Mouse (Mus musculus): ENCODE results near the gene Olfr1220.

The Olfr1220 gene

DNA sequence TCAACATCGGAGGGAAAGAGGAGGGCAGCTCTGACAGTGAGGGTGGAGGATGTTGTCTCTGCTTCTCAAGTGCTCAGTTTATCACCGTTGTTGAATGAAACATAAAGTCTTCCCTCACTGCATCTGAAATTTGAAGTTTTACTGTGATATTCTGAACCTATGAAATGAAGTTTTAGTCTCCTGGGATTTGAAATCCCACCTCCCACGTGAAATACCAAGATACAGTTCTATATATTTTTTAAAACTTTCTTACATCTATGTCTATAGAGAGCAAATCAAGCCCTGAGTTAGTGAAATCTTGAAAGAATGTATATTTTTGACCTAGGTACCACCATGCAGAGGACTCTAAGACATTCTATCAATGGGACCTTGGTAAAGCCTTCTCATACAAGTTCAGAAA lies at the start of gene Olfr1220:
TSS of gene Olfr1220 (minus strand) at position 101 of the 400 bp plus-strand sequence.
- DNase-seq (ENCODE audit: low spot score in 2 of 2): no peak

DNA sequence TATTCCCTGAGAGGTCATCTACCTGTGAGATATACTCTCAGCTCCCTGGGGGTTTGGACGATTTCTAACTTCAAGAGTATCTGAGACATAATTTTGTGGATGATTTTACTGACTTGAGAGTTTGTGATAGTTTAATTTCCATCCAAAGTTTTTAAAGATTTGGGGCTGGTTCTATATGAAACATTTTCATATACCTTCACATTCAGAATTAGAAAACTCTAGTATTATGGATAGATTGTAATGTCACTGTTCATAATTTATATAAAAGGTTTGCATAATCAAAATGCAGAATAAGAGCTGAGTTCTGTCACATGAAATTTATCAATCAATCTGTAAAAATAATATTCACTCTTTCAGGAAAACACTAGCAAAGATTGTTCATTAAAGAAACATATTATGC lies 44.8 kb upstream of the Olfr1220 start, which contains the start of gene Olfr1223:
TSS of gene Olfr1223 (minus strand) at position 101 of the 400 bp plus-strand sequence.
- DNase-seq (ENCODE audit: low spot score in 2 of 2): no peak

GRCm38 (mm10) chr2:89132954-89133353 lies 26.3 kb upstream of the Olfr1220 start, which contains the start of gene Olfr1222:
TSS of gene Olfr1222 (minus strand) at chr2:89133054.
- DNase-seq (ENCODE audit: low spot score in 2 of 2): no peak

DNA sequence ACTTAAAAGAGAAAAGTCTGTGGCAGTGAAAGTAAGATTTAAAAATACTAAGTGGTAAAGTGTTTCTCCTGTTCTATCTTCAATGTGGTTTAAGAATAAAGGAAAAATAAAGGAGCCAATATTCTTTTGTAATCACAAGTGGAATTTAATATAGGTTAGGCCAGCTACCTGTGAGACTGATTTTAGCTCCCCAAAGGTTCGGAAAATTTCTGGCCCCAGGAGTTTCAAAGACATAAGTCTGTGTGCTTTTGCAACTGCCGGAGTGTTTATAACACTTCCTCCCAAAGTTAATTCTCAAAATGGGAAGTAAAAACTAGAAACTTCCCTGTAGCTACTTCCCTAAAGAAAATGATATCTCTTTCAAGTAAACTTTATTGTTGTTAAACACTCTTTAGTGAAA lies 10.5 kb upstream of the Olfr1220 start, which contains the start of gene Olfr1221:
TSS of gene Olfr1221 (minus strand) at position 101 of the 400 bp plus-strand sequence.
- no peak for DNase-seq (ENCODE audit: low spot score in 2 of 2)

- no peak for DNase-seq (ENCODE audit: low spot score in 2 of 2)
These were observed 984 bp downstream of the Olfr1220 start for GRCm38 (mm10) chr2:89105651-89106050.

GRCm38 (mm10) chr2:89093848-89094247 lies 12.8 kb downstream of the Olfr1220 start:
- DNase-seq (ENCODE audit: low spot score in 2 of 2): no peak

DNA sequence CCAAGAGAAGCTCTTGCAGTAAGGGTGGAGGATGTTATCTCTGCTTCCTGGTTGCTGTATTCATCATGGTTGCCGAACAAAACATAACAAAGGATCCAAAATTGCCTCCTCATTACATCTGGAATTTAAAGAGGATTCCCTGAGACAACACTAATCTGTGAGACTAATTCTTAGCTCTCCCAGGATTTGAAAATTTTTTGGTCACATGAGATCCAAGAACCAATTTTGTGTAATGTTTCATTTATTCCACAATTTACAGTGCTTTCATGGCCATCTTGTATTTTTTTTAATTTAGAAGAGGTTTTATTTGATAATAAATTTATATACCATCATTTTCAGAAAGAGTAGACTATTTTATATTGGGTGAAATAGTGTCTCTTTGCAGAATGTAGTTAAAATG lies 23.2 kb downstream of the Olfr1220 start, which contains the start of gene Olfr1219:
TSS of gene Olfr1219 (minus strand) at position 101 of the 400 bp plus-strand sequence.
- no peak for DNase-seq (ENCODE audit: low spot score in 2 of 2)

DNA sequence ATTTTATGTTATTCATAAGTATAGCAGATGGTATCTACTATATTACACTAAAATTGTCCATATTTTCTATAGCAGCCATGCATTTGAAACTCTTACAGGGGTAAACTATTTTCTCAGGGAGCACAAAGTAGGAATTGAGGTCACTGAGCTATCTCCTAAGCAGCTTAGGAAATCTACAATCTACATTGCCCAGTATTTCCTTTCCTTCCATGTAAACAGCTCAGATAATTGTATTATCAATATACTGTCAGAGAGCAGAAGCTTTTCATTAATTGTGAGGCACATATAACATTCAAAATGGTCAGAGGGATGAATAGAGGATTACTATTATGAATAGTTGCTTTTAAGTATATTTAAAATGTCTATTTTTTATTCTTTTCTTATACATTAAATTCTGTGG lies 25.1 kb downstream of the Olfr1220 start:
- DNase-seq (ENCODE audit: low spot score in 2 of 2): no peak

- DNase-seq (ENCODE audit: low spot score in 2 of 2): no peak
These were observed 45.5 kb downstream of the Olfr1220 start, which contains the start of gene Olfr1218 for GRCm38 (mm10) chr2:89061087-89061486. TSS of gene Olfr1218 (minus strand) at chr2:89061187.
